ENCODE assay signal across 25 mouse cellular contexts in the genomic region with DNA sequence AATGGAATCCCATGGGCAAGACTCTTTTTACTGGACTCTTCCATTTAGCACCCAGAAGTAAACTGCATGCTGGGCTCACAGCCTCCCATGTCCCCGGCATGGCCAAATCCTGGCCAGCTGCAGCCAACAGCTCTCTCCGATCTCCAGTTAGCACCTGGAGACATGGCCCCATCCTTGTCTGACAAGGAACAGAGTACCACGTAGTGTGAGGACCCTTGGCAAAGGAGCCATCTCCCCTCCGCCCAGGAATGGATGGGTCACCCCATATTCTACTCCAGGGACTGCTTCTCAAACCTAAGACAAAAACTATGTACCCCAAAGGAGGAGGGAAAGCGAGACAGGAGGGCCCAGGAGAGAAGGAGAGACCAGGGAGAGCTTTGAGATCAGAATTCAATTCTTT. TPM values are rescaled to one million over a fixed set of nuclear protein-coding genes. Genes with fewer than 3 reads are reported as not detected.
DNase-seq lines count a peak whose midpoint lies in the region; ATAC-seq and TF ChIP-seq lines count a peak whose summit lies in the region.
"Had no signal": no experiment of that assay in that cellular context is flagged by ENCODE, and none has a peak within 500 bp of the region (broad histone marks: within the 10 kb centered on the region; RNA-seq: fewer than 3 reads in every experiment).

No protein-coding gene starts in this region.

- no peak for TF ChIP-seq POLR2A in liver, adult 2 months (IDR thresholded peaks at IDR 0.05; ENCODE audit: extremely low read depth, insufficient read depth, low read length)

- no peaks in the 10 kb centered on the region for H3K9me3 ChIP-seq in liver, embryonic 11.5 days (ENCODE audit: control insufficient read depth, low read length)
- H3K9me3 ChIP-seq in midbrain, embryonic 10.5 days (replicated peaks), result no peaks in the 10 kb centered on the region
- H3K9me3 ChIP-seq: embryonic facial prominence, embryonic 10.5 days; embryonic facial prominence, embryonic 12.5 days; forebrain, embryonic 13.5 days; forebrain, embryonic 15.5 days; G1E had no signal

- WGBS in liver, adult 2 months, result 80% methylated on average over 5 of the region's 5 CpGs
- 89% methylated on average over 5 of the region's 5 CpGs for WGBS in liver, embryonic 11.5 days
- 87% methylated on average over 5 of the region's 5 CpGs for WGBS in midbrain, embryonic 10.5 days

- peak overlapping the region; percentile 44; the same call in 1 of the 2 replicates for H3K27ac ChIP-seq in gastrocnemius, adult 2 months
- H3K27ac ChIP-seq in liver, adult 2 months (replicated peaks; ENCODE audit: insufficient read depth, low read depth, low read length), result peak overlapping the region; percentile 60
- H3K27ac ChIP-seq in liver, embryonic 11.5 days (ENCODE audit: low read depth, low read length), result no peak overlapping the region
- H3K27ac ChIP-seq in brown adipose tissue, adult 24 weeks (replicated peaks; ENCODE audit: low read depth, low read length), result peak overlapping the region; percentile 32
- no peak overlapping the region for H3K27ac ChIP-seq in midbrain, embryonic 10.5 days (replicated peaks)
- H3K27ac ChIP-seq: embryonic facial prominence, embryonic 10.5 days; embryonic facial prominence, embryonic 12.5 days; forebrain, embryonic 13.5 days; forebrain, embryonic 15.5 days had no signal

- H3K79me2 ChIP-seq in liver, adult 2 months (ENCODE audit: control insufficient read depth, insufficient read depth, low read length), result peaks cover under 1% of the 10 kb centered on the region; the same call in 1 of the 2 replicates

- intact Hi-C loops in gastrocnemius, adult 2 months (cut with DNase I), result no loop called here

- no peak overlapping the region for H3K4me3 ChIP-seq in gastrocnemius, adult 2 months
- no peak overlapping the region for H3K4me3 ChIP-seq in liver, adult 2 months (ENCODE audit: insufficient read depth, low read depth, low read length)
- no peak overlapping the region for H3K4me3 ChIP-seq in liver, embryonic 11.5 days (ENCODE audit: low read depth, low read length)
- H3K4me3 ChIP-seq in brown adipose tissue, adult 24 weeks (ENCODE audit: insufficient read depth, low read depth, low read length), result no peak overlapping the region
- H3K4me3 ChIP-seq in midbrain, embryonic 10.5 days, result no peak overlapping the region
- H3K4me3 ChIP-seq: embryonic facial prominence, embryonic 10.5 days; embryonic facial prominence, embryonic 12.5 days; forebrain, embryonic 13.5 days; forebrain, embryonic 15.5 days had no signal

- no peaks in the 10 kb centered on the region for H3K27me3 ChIP-seq in liver, adult 2 months (ENCODE audit: control insufficient read depth, insufficient read depth, low read length)
- no peaks in the 10 kb centered on the region for H3K27me3 ChIP-seq in liver, embryonic 11.5 days (replicated peaks; ENCODE audit: control insufficient read depth, insufficient read depth, low read length)
- H3K27me3 ChIP-seq in midbrain, embryonic 10.5 days (ENCODE audit: low read depth, poor library complexity, severe bottlenecking), result no peaks in the 10 kb centered on the region
- H3K27me3 ChIP-seq: CH12.LX; embryonic facial prominence, embryonic 12.5 days; forebrain, embryonic 13.5 days; forebrain, embryonic 15.5 days; Patski had no signal

- no peak for DNase-seq in gastrocnemius, adult 2 months
- no peak for DNase-seq in gastrocnemius, adult 8-10 months (ENCODE audit: low spot score in 2 of 2)
- no peak for DNase-seq in liver, adult 2 months (ENCODE audit: extremely low read depth, low read depth, low spot score)
- DNase-seq in liver, embryonic 11.5 days (ENCODE audit: low spot score), result no peak
- no peak for DNase-seq in midbrain, embryonic 10.5 days (ENCODE audit: low spot score)
- DNase-seq: adrenal gland, adult 8-10 months; adrenal gland, postnatal 14 days; adrenal gland, postnatal 36 days; B cell, adult 2 months; cerebellum, adult 11 months; cerebellum, adult 18-20 months; cerebellum, adult 8-10 months; cerebellum, adult 9-11 months; cerebellum, postnatal 25 days; forebrain, postnatal 0 days had no signal

- H3K36me3 ChIP-seq in liver, adult 2 months (ENCODE audit: control insufficient read depth, insufficient read depth, low read length), result peaks cover 26% of the 10 kb centered on the region
- peaks cover 19% of the 10 kb centered on the region for H3K36me3 ChIP-seq in liver, embryonic 11.5 days (ENCODE audit: control insufficient read depth, insufficient read depth, low read length)
- H3K36me3 ChIP-seq in midbrain, embryonic 10.5 days, result peaks cover 69% of the 10 kb centered on the region

- TF ChIP-seq CTCF in gastrocnemius, adult 2 months (IDR thresholded peaks at IDR 0.05), result no peak
- TF ChIP-seq CTCF in liver, adult 2 months (IDR thresholded peaks at IDR 0.05; ENCODE audit: low read depth, low read length), result no peak

- no peak overlapping the region for H3K9ac ChIP-seq in liver, adult 2 months (ENCODE audit: low read depth, low read length)
- no peak overlapping the region for H3K9ac ChIP-seq in liver, embryonic 11.5 days (ENCODE audit: low read depth, low read length)
- H3K9ac ChIP-seq: embryonic facial prominence, embryonic 12.5 days; forebrain, embryonic 13.5 days; forebrain, embryonic 15.5 days; forebrain, postnatal 0 days had no signal

- no peak for ATAC-seq in liver, embryonic 11.5 days (replicated peaks; ENCODE audit: low FRiP score)
- ATAC-seq: activated CD4-positive, CD25-positive, alpha-beta regulatory T cell, adult 4 months; CD4-positive, CD25-positive, alpha-beta regulatory T cell, adult 4 months; forebrain, embryonic 13.5 days; forebrain, embryonic 15.5 days; forebrain, postnatal 0 days; Patski had no signal

- H3K4me2 ChIP-seq in liver, embryonic 11.5 days, result no peak overlapping the region
- H3K4me2 ChIP-seq: embryonic facial prominence, embryonic 12.5 days; forebrain, embryonic 13.5 days; forebrain, embryonic 15.5 days had no signal

- peaks cover 23% of the 10 kb centered on the region for H3K4me1 ChIP-seq in liver, adult 2 months (ENCODE audit: control insufficient read depth, insufficient read depth, low read length)
- no peaks in the 10 kb centered on the region for H3K4me1 ChIP-seq in liver, embryonic 11.5 days (replicated peaks; ENCODE audit: control insufficient read depth, insufficient read depth, low read length)
- H3K4me1 ChIP-seq in brown adipose tissue, adult 24 weeks (ENCODE audit: control insufficient read depth, insufficient read depth, insufficient read length, low read length), result no peaks in the 10 kb centered on the region; the same call in 1 of the 2 replicates
- H3K4me1 ChIP-seq in midbrain, embryonic 10.5 days, result 0 out of 2 replicates have a peak, but pooled peaks cover 3% of the 10 kb centered on the region
- H3K4me1 ChIP-seq: embryonic facial prominence, embryonic 12.5 days; forebrain, embryonic 13.5 days; forebrain, embryonic 15.5 days had no signal

RNA-seq across cellular contexts. Expression of a gene that starts 15.6 kb away (rescaled TPM):
- 100 to 1,000 TPM; 135 to 219 TPM for total RNA-seq in gastrocnemius, adult 2 months (2021)
- 100 to 1,000 TPM in 3 of 4 experiments, 10 to 100 TPM in 1; 88.9 to 165 (median 110) TPM for total RNA-seq in gastrocnemius, adult 8-10 months (2022)
- 120 TPM in 2 replicates for total RNA-seq in liver, adult 2 months (2014; rRNA removed)
- 188 and 288 TPM in 2 replicates for polyA plus RNA-seq in liver, adult 2 months (2012; rRNA removed)
- polyA plus RNA-seq in liver, embryonic 11.5 days (2014; fragmentation: Nextera tagmentation; extraction: Ambion mirVana), result 3.4 and 4.6 TPM in 2 replicates
- 189 and 214 TPM in 2 replicates for polyA plus RNA-seq in brown adipose tissue, adult 24 weeks (2012; ENCODE audit: insufficient read depth, insufficient read length, missing spikeins)
- polyA plus RNA-seq in midbrain, embryonic 10.5 days (2016; fragmentation: Nextera tagmentation; extraction: Ambion mirVana), result 2.1 and 2.3 TPM in 2 replicates
- polyA plus RNA-seq: activated CD4-positive, CD25-positive, alpha-beta regulatory T cell, adult 4 months; CD4-positive, CD25-positive, alpha-beta regulatory T cell, adult 4 months had no signal

Comparison
In these comparisons a context has a peak if more than half of its experiments do, and no peak if none do; other contexts are left out.
1. H3K27ac ChIP-seq: peak in gastrocnemius, adult 2 months (single experiment), liver, adult 2 months (single experiment) and brown adipose tissue, adult 24 weeks (single experiment); none in liver, embryonic 11.5 days (single experiment) and midbrain, embryonic 10.5 days (single experiment).
2. RNA of a gene that starts 15.6 kb away (polyA plus RNA-seq): 188 to 288 TPM in liver, adult 2 months and 189 to 214 TPM in brown adipose tissue, adult 24 weeks; 3.4 to 4.6 TPM in liver, embryonic 11.5 days and 2.1 to 2.3 TPM in midbrain, embryonic 10.5 days; every median in the first group is over 10 times any median in the second.